Comparison of ENCODE assay signal across 8 mouse cellular contexts in the genomic region with DNA sequence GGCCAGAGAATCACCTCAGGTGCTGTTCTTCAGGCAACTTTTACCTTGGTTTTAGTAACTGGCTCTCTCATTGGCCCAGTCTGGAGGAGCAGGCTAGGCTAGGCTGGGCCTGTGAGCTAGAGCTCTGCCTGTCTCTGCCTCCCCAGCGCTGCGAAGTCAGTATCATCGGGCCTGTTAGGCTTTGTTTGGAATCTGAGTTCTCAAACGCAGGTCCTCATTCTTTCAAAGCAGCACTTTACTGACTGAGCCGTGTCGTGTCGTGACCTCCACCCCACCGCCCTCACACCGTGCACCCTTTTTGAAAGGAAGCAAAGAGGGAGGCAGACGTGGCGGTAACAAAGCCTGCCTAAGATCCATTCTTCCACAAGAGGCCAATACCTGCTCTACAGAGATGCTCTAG. TPM values are rescaled to one million over a fixed set of nuclear protein-coding genes. Genes with fewer than 3 reads are reported as not detected.
DNase-seq lines count a peak whose midpoint lies in the region; ATAC-seq and TF ChIP-seq lines count a peak whose summit lies in the region.

No protein-coding gene starts in this region.

- peak overlapping the region; percentile 77 for H3K4me2 ChIP-seq in limb, embryonic 11.5 days (ENCODE audit: low read depth, severe bottlenecking)
- peak overlapping the region; percentile 77 for H3K4me2 ChIP-seq in neural tube, embryonic 15.5 days

- H3K9ac ChIP-seq in limb, embryonic 11.5 days (ENCODE audit: low read length): peak overlapping the region; percentile 55
- peak overlapping the region; percentile 41; the same call in 1 of the 2 replicates for H3K9ac ChIP-seq in neural tube, embryonic 15.5 days (replicated peaks)

- peaks cover 7% of the 10 kb centered on the region for H3K4me1 ChIP-seq in spleen, adult 2 months (ENCODE audit: control insufficient read depth, insufficient read depth, insufficient read length)
- 0 out of 2 replicates have a peak, but pooled peaks cover 4% of the 10 kb centered on the region for H3K4me1 ChIP-seq in limb, embryonic 11.5 days (ENCODE audit: control insufficient read depth, insufficient read depth, low read length)
- H3K4me1 ChIP-seq in neural tube, embryonic 15.5 days: peaks cover 28% of the 10 kb centered on the region

- TF ChIP-seq POLR2A in spleen, adult 2 months (IDR thresholded peaks at IDR 0.05; ENCODE audit: low read depth, low read length): no peak

- peak in 1 of 2 experiments; percentile 20 for DNase-seq in spleen, adult 2 months (ENCODE audit: low read depth in 1 of 2, low spot score in 2 of 2)
- no peak for DNase-seq in spleen, adult 12 weeks (ENCODE audit: low spot score)
- no peak for DNase-seq in limb, embryonic 11.5 days (ENCODE audit: low spot score)
- no peak for DNase-seq in right cerebral cortex, postnatal 4 days
- no peak for DNase-seq in adrenal gland, postnatal 36 days
- DNase-seq in layer of hippocampus, adult 9-11 months: no peak

- H3K27ac ChIP-seq in spleen, adult 2 months (ENCODE audit: insufficient read depth, low read length): peak overlapping the region; percentile 93
- H3K27ac ChIP-seq in limb, embryonic 11.5 days (replicated peaks; ENCODE audit: low read depth, low read length): 0 out of 2 replicates have a peak overlapping the region, but pooled peaks have one; percentile 36
- H3K27ac ChIP-seq in neural tube, embryonic 15.5 days (replicated peaks): peak overlapping the region; percentile 72

- WGBS in spleen, adult 2 months: 35% methylated on average over 11 of the region's 11 CpGs
- 58% methylated on average over 11 of the region's 11 CpGs for WGBS in limb, embryonic 11.5 days
- WGBS in neural tube, embryonic 15.5 days: 28% methylated on average over 11 of the region's 11 CpGs

- no peaks in the 10 kb centered on the region for H3K27me3 ChIP-seq in spleen, adult 2 months (ENCODE audit: control insufficient read depth, insufficient read depth, low read length)
- H3K27me3 ChIP-seq in limb, embryonic 11.5 days (ENCODE audit: control insufficient read depth, insufficient read depth, low read length): no peaks in the 10 kb centered on the region
- H3K27me3 ChIP-seq in neural tube, embryonic 15.5 days (replicated peaks): no peaks in the 10 kb centered on the region

- TF ChIP-seq CTCF in spleen, adult 2 months (IDR thresholded peaks at IDR 0.05; ENCODE audit: extremely low read depth, insufficient read depth, insufficient read length, insufficient replicate concordance): no peak

- peak overlapping the region; percentile 60 for H3K4me3 ChIP-seq in spleen, adult 2 months (ENCODE audit: extremely low read depth, insufficient read depth, insufficient read length)
- peak overlapping the region; percentile 97 for H3K4me3 ChIP-seq in limb, embryonic 11.5 days (ENCODE audit: low read depth, low read length)
- H3K4me3 ChIP-seq in neural tube, embryonic 15.5 days (replicated peaks): peak overlapping the region; percentile 99

- H3K9me3 ChIP-seq in limb, embryonic 11.5 days (ENCODE audit: control insufficient read depth, low read length): peaks cover 3% of the 10 kb centered on the region; the same call in 1 of the 2 replicates
- H3K9me3 ChIP-seq in neural tube, embryonic 15.5 days (replicated peaks): no peaks in the 10 kb centered on the region

- no peaks in the 10 kb centered on the region for H3K36me3 ChIP-seq in spleen, adult 2 months (ENCODE audit: control insufficient read depth, insufficient read depth, low read length)
- no peaks in the 10 kb centered on the region for H3K36me3 ChIP-seq in limb, embryonic 11.5 days (ENCODE audit: control insufficient read depth, insufficient read depth, low read length)
- H3K36me3 ChIP-seq in neural tube, embryonic 15.5 days: no peaks in the 10 kb centered on the region

- ATAC-seq in erythroblast, adult 5-6 weeks (replicated peaks; ENCODE audit: low FRiP score, poor library complexity, severe bottlenecking): peak; percentile 10
- ATAC-seq in limb, embryonic 11.5 days (ENCODE audit: insufficient number of reproducible peaks, low FRiP score, low TSS enrichment, low read depth): no peak
- ATAC-seq in neural tube, embryonic 15.5 days (ENCODE audit: low FRiP score): no peak

RNA-seq across cellular contexts. Expression of a gene that starts 0.9 kb away (rescaled TPM):
- polyA plus RNA-seq in spleen, adult 2 months (2012; rRNA removed): 76.2 and 87.6 TPM in 2 replicates
- total RNA-seq in erythroblast, adult 5-6 weeks (2015; ENCODE audit: low replicate concordance): 49.6 and 78.6 TPM in 2 replicates
- 40.3 and 58.8 TPM in 2 replicates for total RNA-seq in erythroblast, adult 5-6 weeks (2017; ENCODE audit: low replicate concordance)
- 54.7 and 63.6 TPM in 2 replicates for polyA plus RNA-seq in limb, embryonic 11.5 days (2014; fragmentation: Nextera tagmentation; extraction: Ambion mirVana)
- 22.2 and 45.6 TPM in 2 replicates for polyA plus RNA-seq in neural tube, embryonic 15.5 days (2015; fragmentation: Nextera tagmentation; extraction: Ambion mirVana)
- 100 to 1,000 TPM; 122 to 132 TPM for total RNA-seq in adrenal gland, postnatal 36 days (2021)

Comparison
In these comparisons a context has a peak if more than half of its experiments do, and no peak if none do; other contexts are left out.
1. H3K27ac ChIP-seq: peak in every context shown above with its lines; median percentile 93 in spleen, adult 2 months; 72 in neural tube, embryonic 15.5 days; 36 in limb, embryonic 11.5 days.